Mouse (Mus musculus): ENCODE measurements around the gene Exoc2. TPM values are rescaled to one million over a fixed set of nuclear protein-coding genes. Genes with fewer than 3 reads are reported as not detected.

Gene Exoc2
- 10 to 100 TPM; 53.8 to 58.4 TPM for total RNA-seq (2023)

DNA sequence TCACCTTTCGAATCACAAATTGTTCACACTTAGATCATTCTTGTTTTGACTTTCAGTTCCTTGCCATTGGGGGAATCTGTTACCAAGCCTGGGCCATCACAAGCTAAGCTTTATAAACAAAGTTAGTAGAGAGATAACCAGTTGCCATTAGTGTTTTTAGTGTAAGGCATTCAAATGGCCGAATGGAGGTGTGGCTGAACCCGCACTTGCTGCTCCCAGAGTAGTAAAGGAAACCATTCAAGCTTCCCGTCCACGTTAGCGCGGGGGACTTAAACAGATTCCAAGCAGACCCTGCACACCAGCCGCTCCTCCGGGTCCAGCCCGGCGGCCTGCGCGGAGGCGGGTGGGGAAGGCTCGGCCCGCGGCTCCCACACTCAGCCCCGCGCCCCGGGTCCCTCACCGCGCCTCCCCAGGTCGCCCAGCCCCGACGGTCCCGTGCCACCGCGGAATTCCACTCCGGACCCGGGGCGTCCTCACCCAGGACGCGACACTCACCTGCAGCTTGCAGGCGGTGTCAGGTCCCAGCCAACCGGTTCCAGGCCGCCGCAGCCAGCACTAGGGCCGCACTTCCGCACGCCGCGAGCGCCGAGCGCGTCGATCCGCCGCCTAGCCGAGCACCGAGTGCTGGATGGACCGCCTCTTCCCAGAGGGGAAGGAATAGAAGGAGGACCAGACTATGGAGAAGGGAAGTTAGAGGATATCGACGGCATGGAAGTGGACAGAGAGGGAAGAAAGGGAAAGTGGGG is at the start of gene Exoc2, which contains the start of gene Gm5447:
Exoc2 (minus strand) TSS at position 593 of the 746 bp plus-strand sequence.
Gm5447 (plus strand) TSS at position 704 of the 746 bp plus-strand sequence.

DNA sequence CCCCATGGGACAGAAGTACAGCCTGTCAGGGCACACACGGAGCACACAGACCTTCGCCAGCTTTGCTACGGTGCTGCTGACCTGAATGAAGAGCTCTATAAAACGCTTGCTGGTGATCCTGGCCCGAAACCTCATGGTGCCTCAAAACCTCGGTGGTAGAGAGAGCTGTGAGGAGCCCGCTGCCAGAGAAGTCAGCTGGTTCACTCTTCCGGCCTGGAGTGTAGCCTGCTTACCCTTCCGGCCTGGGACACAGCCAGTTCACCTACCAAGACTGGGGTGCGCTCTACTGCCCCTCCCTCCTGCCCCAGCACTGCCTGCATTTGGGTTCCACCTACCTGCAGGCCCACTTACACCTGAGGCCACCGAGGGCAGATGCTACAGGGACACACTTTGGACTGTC is 26.4 kb downstream of the Exoc2 start, which contains the start of gene Hus1b:
Hus1b (minus strand) TSS at position 220 of the 400 bp plus-strand sequence.

Other genes starting within 250 kb of the Exoc2 start
- 100 to 1,000 TPM; 443 to 590 TPM for gene Irf4, start 224.9 kb downstream of the Exoc2 start, total RNA-seq (2023)
- gene Hus1b, start 26.3 kb downstream of the Exoc2 start, total RNA-seq (2023) = 1 to 10 TPM; 2.6 to 3.4 TPM
- gene Gm5447, start 111 bp upstream of the Exoc2 start, total RNA-seq (2023) = not detected

All from B cell, adult 67 days (primary cell).